Mouse (Mus musculus): ENCODE results near the gene Mdga1. TPM values are rescaled to one million over a fixed set of nuclear protein-coding genes. Genes with fewer than 3 reads are reported as not detected.

Gene Mdga1
- polyA plus RNA-seq, 1 experiment, result 2.5 TPM

GRCm38 (mm10) chr17:30007883-30008282 is 38.0 kb upstream of the Mdga1 start:
- Histone ChIP-seq H3ac (ENCODE audit: control insufficient read depth, insufficient read length) (no peak overlapping the region), H3K4me2 (ENCODE audit: low read depth) (peak overlapping the region; percentile 75), H3K27me3 (ENCODE audit: control insufficient read depth, insufficient read depth, insufficient read length) (no peaks in the 10 kb centered on the region), H3K4me3 (no peak overlapping the region), H3K36me3 (ENCODE audit: control insufficient read depth, insufficient read depth) (no peaks in the 10 kb centered on the region), H3K79me2 (ENCODE audit: control insufficient read depth, insufficient read depth) (peaks cover 76% of the 10 kb centered on the region)
- TF ChIP-seq USF1 (IDR thresholded peaks at IDR 0.05; ENCODE audit: low read depth) (no peak), MYOD1 (IDR thresholded peaks at IDR 0.05; ENCODE audit: control insufficient read depth in 1 of 3, insufficient read length in 2 of 3, low read depth in 2 of 3) (peak in 1 of 3 experiments; percentile 54)

- no peaks in the 10 kb centered on the region for H3K36me3 ChIP-seq (ENCODE audit: control insufficient read depth, insufficient read depth)
- H3ac ChIP-seq (ENCODE audit: control insufficient read depth, insufficient read length), result no peak overlapping the region
- peak overlapping the region; percentile 75 for H3K4me2 ChIP-seq (ENCODE audit: low read depth)
- no peaks in the 10 kb centered on the region for H3K27me3 ChIP-seq (ENCODE audit: control insufficient read depth, insufficient read depth, insufficient read length)
- TF ChIP-seq MYOD1 (IDR thresholded peaks at IDR 0.05; ENCODE audit: control insufficient read depth in 1 of 3, insufficient read length in 2 of 3, low read depth in 2 of 3) (no peak), REST (IDR thresholded peaks at IDR 0.05; ENCODE audit: insufficient read depth, insufficient read length) (no peak), SRF (IDR thresholded peaks at IDR 0.05; ENCODE audit: control insufficient read depth, insufficient read length, low read depth) (no peak), USF1 (IDR thresholded peaks at IDR 0.05; ENCODE audit: low read depth) (no peak), CEBPB (IDR thresholded peaks at IDR 0.05; ENCODE audit: insufficient read depth, poor library complexity, severe bottlenecking) (no peak), MYOG (IDR thresholded peaks at IDR 0.05; ENCODE audit: control insufficient read depth in 1 of 3, insufficient read depth in 1 of 3, insufficient read length in 2 of 3, low read depth in 2 of 3) (no peak), TCF3 (IDR thresholded peaks at IDR 0.05; ENCODE audit: insufficient read length, low read depth) (no peak), E2F4 (IDR thresholded peaks at IDR 0.05; ENCODE audit: insufficient read depth) (no peak), POLR2AphosphoS2 (IDR thresholded peaks at IDR 0.05; ENCODE audit: insufficient read length, low read depth) (no peak), MAX (IDR thresholded peaks at IDR 0.05; ENCODE audit: low read depth) (no peak)
- peaks cover 66% of the 10 kb centered on the region for H3K79me2 ChIP-seq (ENCODE audit: control insufficient read depth, insufficient read depth)
- H3K4me3 ChIP-seq, result peak overlapping the region; percentile 63
These were observed 37.0 kb upstream of the Mdga1 start for GRCm38 (mm10) chr17:30006877-30007276.

- Histone ChIP-seq H3K4me3 (peak overlapping the region; percentile 63), H3K27me3 (ENCODE audit: control insufficient read depth, insufficient read depth, insufficient read length) (no peaks in the 10 kb centered on the region), H3K36me3 (ENCODE audit: control insufficient read depth, insufficient read depth) (no peaks in the 10 kb centered on the region), H3K4me2 (ENCODE audit: low read depth) (peak overlapping the region; percentile 75), H3ac (ENCODE audit: control insufficient read depth, insufficient read length) (peak overlapping the region; percentile 71), H3K79me2 (ENCODE audit: control insufficient read depth, insufficient read depth) (peaks cover 53% of the 10 kb centered on the region)
- TF ChIP-seq CEBPB (IDR thresholded peaks at IDR 0.05; ENCODE audit: insufficient read depth, poor library complexity, severe bottlenecking) (peak; percentile 32; the same call in 1 of the 2 replicates), USF1 (IDR thresholded peaks at IDR 0.05; ENCODE audit: low read depth) (no peak), MYOG (IDR thresholded peaks at IDR 0.05; ENCODE audit: control insufficient read depth in 1 of 3, insufficient read depth in 1 of 3, insufficient read length in 2 of 3, low read depth in 2 of 3) (no peak), POLR2AphosphoS2 (IDR thresholded peaks at IDR 0.05; ENCODE audit: insufficient read length, low read depth) (peak; percentile 25), MYOD1 (IDR thresholded peaks at IDR 0.05; ENCODE audit: control insufficient read depth in 1 of 3, insufficient read length in 2 of 3, low read depth in 2 of 3) (no peak), TCF3 (IDR thresholded peaks at IDR 0.05; ENCODE audit: insufficient read length, low read depth) (no peak), SRF (IDR thresholded peaks at IDR 0.05; ENCODE audit: control insufficient read depth, insufficient read length, low read depth) (no peak), POLR2A (IDR thresholded peaks at IDR 0.05; ENCODE audit: insufficient read length, low read depth) (no peak), E2F4 (IDR thresholded peaks at IDR 0.05; ENCODE audit: insufficient read depth) (no peak), REST (IDR thresholded peaks at IDR 0.05; ENCODE audit: insufficient read depth, insufficient read length) (no peak)
These were observed 35.6 kb upstream of the Mdga1 start for GRCm38 (mm10) chr17:30005451-30005941.

DNA sequence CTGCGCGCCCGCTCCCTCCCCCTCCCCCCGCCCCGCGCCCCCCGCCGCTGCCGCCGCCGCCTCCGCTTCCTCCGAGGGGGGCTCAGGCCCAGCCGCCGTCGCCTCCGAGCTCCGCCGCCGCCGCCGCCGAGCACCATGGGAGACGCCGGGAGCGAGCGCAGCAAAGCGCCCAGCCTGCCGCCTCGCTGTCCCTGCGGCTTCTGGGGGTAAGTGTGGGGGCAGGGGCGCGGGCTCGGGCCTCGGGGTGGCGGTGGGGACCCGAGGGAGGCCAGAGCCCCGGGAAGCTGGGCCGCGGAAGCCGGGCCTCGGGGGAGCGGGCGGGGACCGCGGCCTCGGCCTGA is 35.2 kb upstream of the Mdga1 start:
- H3K4me2 ChIP-seq (ENCODE audit: low read depth), result no peak overlapping the region
- TF ChIP-seq POLR2A (IDR thresholded peaks at IDR 0.05; ENCODE audit: insufficient read length, low read depth) (no peak), MYOD1 (IDR thresholded peaks at IDR 0.05; ENCODE audit: control insufficient read depth in 1 of 3, insufficient read length in 2 of 3, low read depth in 2 of 3) (no peak), REST (IDR thresholded peaks at IDR 0.05; ENCODE audit: insufficient read depth, insufficient read length) (no peak), CEBPB (IDR thresholded peaks at IDR 0.05; ENCODE audit: insufficient read depth, poor library complexity, severe bottlenecking) (no peak), E2F4 (IDR thresholded peaks at IDR 0.05; ENCODE audit: insufficient read depth) (no peak), POLR2AphosphoS2 (IDR thresholded peaks at IDR 0.05; ENCODE audit: insufficient read length, low read depth) (no peak), TCF3 (IDR thresholded peaks at IDR 0.05; ENCODE audit: insufficient read length, low read depth) (no peak), MYOG (IDR thresholded peaks at IDR 0.05; ENCODE audit: control insufficient read depth in 1 of 3, insufficient read depth in 1 of 3, insufficient read length in 2 of 3, low read depth in 2 of 3) (no peak), USF1 (IDR thresholded peaks at IDR 0.05; ENCODE audit: low read depth) (no peak), TCF12 (IDR thresholded peaks at IDR 0.05; ENCODE audit: insufficient read depth, poor library complexity, severe bottlenecking) (no peak), SRF (IDR thresholded peaks at IDR 0.05; ENCODE audit: control insufficient read depth, insufficient read length, low read depth) (no peak)
- peaks cover 48% of the 10 kb centered on the region for H3K79me2 ChIP-seq (ENCODE audit: control insufficient read depth, insufficient read depth)

More for the DNA sequence above, 35.2 kb upstream of the Mdga1 start:
- H3K4me3 ChIP-seq, result peak overlapping the region; percentile 63
- H3ac ChIP-seq (ENCODE audit: control insufficient read depth, insufficient read length), result peak overlapping the region; percentile 71
- no peaks in the 10 kb centered on the region for H3K36me3 ChIP-seq (ENCODE audit: control insufficient read depth, insufficient read depth)
- no peaks in the 10 kb centered on the region for H3K27me3 ChIP-seq (ENCODE audit: control insufficient read depth, insufficient read depth, insufficient read length)
